Mouse (Mus musculus) E14TG2a.4 (cell line): ENCODE results near the gene Inf2.

Experiments
- CTCF ChIP-seq: conservative IDR thresholded peaks from 2 replicates; pipeline ENCODE4 v1.5.1; 2014; ENCODE audit warnings: low read length
- POU5F1 ChIP-seq: IDR thresholded peaks from 2 replicates; pipeline ENCODE4 v1.6.1; 2014; ENCODE audit warnings: low read length, borderline replicate concordance

DNA sequence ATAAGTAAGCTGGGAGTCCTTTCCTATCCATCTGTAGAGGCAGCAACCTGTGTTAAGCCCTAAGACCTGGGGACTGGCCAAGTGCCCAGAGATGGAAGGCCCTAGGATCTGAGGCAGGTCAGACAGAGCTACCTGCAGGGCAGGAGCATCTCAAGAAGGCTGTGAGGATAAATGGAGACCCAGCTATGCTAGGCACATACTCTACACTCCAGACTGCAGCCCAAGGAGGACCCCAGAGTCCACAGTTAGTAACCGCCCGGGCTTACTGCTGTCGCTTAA, 72.7 kb downstream of the Inf2 start:
- no peak for TF ChIP-seq CTCF
- no peak for TF ChIP-seq POU5F1
